Mouse (Mus musculus): ENCODE results near the gene Apc2. TPM values are rescaled to one million over a fixed set of nuclear protein-coding genes. Genes with fewer than 3 reads are reported as not detected.

Apc2 gene
- polyA plus RNA-seq, 1 experiment from 2014 or later, result 0.12 TPM

DNA sequence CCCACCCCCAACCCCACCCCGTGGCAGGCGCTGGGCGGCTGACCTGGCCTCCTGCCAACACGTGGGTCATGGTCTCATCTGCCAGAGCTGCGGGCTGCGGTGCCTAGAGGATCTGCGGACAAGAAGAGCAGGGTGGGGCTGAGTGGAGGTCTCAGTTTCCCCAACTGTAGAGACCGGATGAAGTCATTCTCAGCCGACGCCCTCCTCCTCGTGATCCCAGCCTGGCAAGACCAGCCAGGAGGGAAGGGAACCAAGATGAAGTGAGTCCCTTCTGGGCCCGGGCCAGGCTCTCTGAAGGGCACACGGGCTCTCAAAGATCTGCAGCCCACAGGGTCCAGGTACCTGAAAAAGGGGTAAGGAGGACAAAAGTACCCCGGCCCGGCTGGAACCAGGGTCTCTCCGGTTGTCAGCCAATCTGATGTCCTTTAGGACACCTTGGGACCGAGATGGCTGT is 51.8 kb downstream of the Apc2 start:
- Histone ChIP-seq H3K4me2 (ENCODE audit: low read depth, low read length) (peak overlapping the region; percentile 83), H3K4me1 (ENCODE audit: control insufficient read depth, low read depth, low read length) (peaks cover 50% of the 10 kb centered on the region), H3K27me3 (ENCODE audit: control insufficient read depth, insufficient read depth, low read depth, low read length) (peaks cover 54% of the 10 kb centered on the region), H3K9me3 (replicated peaks; ENCODE audit: control insufficient read depth, low read length) (no peaks in the 10 kb centered on the region), H3K4me3 (ENCODE audit: low read depth, low read length) (peak overlapping the region; percentile 57), H3K36me3 (ENCODE audit: control insufficient read depth, insufficient read depth) (no peaks in the 10 kb centered on the region), H3K27ac (ENCODE audit: low read length) (no peak overlapping the region), H3K9ac (ENCODE audit: low read depth, low read length) (peak overlapping the region; percentile 52)
- WGBS (ENCODE audit: insufficient replicate concordance), result 10% methylated on average over 17 of the region's 17 CpGs
- ATAC-seq (ENCODE audit: low read depth), result no peak

DNA sequence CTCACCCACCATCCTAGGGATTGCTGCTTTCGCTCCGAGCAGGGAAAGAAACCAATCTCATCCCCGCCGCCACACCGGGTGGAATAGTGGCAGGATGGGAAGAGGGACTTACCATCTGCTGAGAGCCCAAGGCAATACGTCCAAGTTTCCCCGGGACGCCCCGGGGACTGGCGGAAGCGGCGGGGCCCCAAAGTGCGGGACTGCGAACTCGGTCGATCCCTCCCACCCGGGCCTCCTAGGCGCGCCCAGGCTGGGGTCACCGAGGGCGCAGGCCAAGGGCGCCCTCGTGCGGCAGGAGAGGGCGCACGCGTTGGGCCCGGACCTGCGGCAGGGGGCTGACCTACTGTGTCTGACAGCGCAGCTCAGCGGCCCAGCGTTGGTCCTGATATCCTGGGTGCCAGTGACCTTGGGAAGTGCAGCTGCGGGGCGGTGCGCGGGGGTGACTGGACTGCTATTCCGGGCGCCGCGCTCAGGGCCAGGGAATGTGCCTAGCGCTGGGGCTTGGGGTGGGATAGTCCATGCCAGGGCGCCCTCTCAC is 52.5 kb downstream of the Apc2 start, which contains the start of gene Adamtsl5:
Gene Adamtsl5, minus strand, starts transcription at position 169 of the 538 bp plus-strand sequence.
- ATAC-seq (ENCODE audit: low read depth), result peak; percentile 25
- 2% methylated on average over 42 of the region's 42 CpGs for WGBS (ENCODE audit: insufficient replicate concordance)
- Histone ChIP-seq H3K27ac (ENCODE audit: low read length) (no peak within 1 kb of the TSS), H3K4me1 (ENCODE audit: control insufficient read depth, low read depth, low read length) (peaks cover 42% of the 10 kb centered on the region), H3K4me2 (ENCODE audit: low read depth, low read length) (peak within 1 kb of the TSS; percentile 83), H3K27me3 (ENCODE audit: control insufficient read depth, insufficient read depth, low read depth, low read length) (peaks cover 53% of the 10 kb centered on the region), H3K4me3 (ENCODE audit: low read depth, low read length) (peak within 1 kb of the TSS; percentile 57), H3K36me3 (ENCODE audit: control insufficient read depth, insufficient read depth) (no peaks in the 10 kb centered on the region), H3K9ac (ENCODE audit: low read depth, low read length) (peak within 1 kb of the TSS; percentile 52), H3K9me3 (replicated peaks; ENCODE audit: control insufficient read depth, low read length) (no peaks in the 10 kb centered on the region)

GRCm38 (mm10) chr10:80348981-80349380 is 53.2 kb downstream of the Apc2 start:
- Histone ChIP-seq H3K9me3 (replicated peaks; ENCODE audit: control insufficient read depth, low read length) (no peaks in the 10 kb centered on the region), H3K4me1 (ENCODE audit: control insufficient read depth, low read depth, low read length) (peaks cover 36% of the 10 kb centered on the region), H3K27me3 (ENCODE audit: control insufficient read depth, insufficient read depth, low read depth, low read length) (peaks cover 57% of the 10 kb centered on the region), H3K4me3 (ENCODE audit: low read depth, low read length) (no peak overlapping the region), H3K4me2 (ENCODE audit: low read depth, low read length) (no peak overlapping the region), H3K36me3 (ENCODE audit: control insufficient read depth, insufficient read depth) (no peaks in the 10 kb centered on the region), H3K27ac (ENCODE audit: low read length) (no peak overlapping the region), H3K9ac (ENCODE audit: low read depth, low read length) (no peak overlapping the region)
- no peak for ATAC-seq (ENCODE audit: low read depth)
- WGBS (ENCODE audit: insufficient replicate concordance), result 19% methylated on average over 26 of the region's 26 CpGs

DNA sequence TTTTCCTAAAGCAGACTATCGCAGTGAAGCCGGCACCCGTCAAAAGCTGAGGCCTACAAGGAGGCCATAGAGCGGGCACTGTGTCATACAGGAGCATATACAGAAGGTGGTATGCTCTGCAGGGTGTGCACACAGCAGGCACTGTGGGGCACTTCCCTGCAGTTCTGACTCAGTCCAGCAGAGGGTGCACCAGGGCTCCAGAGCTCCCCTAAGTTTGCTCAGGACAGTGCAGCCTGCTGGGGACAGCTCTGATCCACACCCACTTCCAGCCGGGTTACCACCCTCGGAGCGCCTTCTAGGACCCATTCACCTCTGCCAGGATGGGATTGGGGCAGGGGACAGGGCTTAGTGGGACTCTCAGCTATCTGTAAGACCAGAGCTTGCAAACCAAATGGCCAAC is 54.5 kb downstream of the Apc2 start:
- Histone ChIP-seq H3K4me3 (ENCODE audit: low read depth, low read length) (no peak overlapping the region), H3K27ac (ENCODE audit: low read length) (no peak overlapping the region), H3K9ac (ENCODE audit: low read depth, low read length) (no peak overlapping the region), H3K36me3 (ENCODE audit: control insufficient read depth, insufficient read depth) (no peaks in the 10 kb centered on the region), H3K4me1 (ENCODE audit: control insufficient read depth, low read depth, low read length) (peaks cover 23% of the 10 kb centered on the region), H3K27me3 (ENCODE audit: control insufficient read depth, insufficient read depth, low read depth, low read length) (peaks cover 69% of the 10 kb centered on the region), H3K4me2 (ENCODE audit: low read depth, low read length) (no peak overlapping the region), H3K9me3 (replicated peaks; ENCODE audit: control insufficient read depth, low read length) (no peaks in the 10 kb centered on the region)
- WGBS (ENCODE audit: insufficient replicate concordance), result 1% methylated on average over 7 of the region's 7 CpGs
- ATAC-seq (ENCODE audit: low read depth), result peak; percentile 66

DNA sequence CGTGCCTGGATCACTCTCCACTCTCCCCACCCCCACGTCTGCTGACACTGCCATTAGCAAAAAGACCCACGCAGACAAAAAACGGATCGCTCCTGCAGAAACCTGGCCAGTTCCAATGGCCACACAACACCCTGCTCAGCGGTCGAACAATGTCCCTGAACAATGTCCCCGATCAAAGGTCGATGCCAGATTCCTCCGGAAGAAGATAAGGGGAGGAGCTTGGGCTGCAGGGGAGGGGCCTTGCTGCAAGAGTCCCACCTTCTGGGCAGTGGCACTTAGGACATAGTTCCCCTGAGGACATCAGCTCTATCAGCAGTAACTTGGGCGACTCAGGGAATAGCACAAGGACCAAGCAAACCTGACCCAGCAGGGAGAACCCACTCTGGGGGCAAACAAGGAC is 56.1 kb downstream of the Apc2 start:
- Histone ChIP-seq H3K9ac (ENCODE audit: low read depth, low read length) (no peak overlapping the region), H3K36me3 (ENCODE audit: control insufficient read depth, insufficient read depth) (no peaks in the 10 kb centered on the region), H3K4me3 (ENCODE audit: low read depth, low read length) (no peak overlapping the region), H3K4me2 (ENCODE audit: low read depth, low read length) (no peak overlapping the region), H3K27me3 (ENCODE audit: control insufficient read depth, insufficient read depth, low read depth, low read length) (peaks cover 85% of the 10 kb centered on the region), H3K9me3 (replicated peaks; ENCODE audit: control insufficient read depth, low read length) (no peaks in the 10 kb centered on the region), H3K4me1 (ENCODE audit: control insufficient read depth, low read depth, low read length) (peaks cover 21% of the 10 kb centered on the region), H3K27ac (ENCODE audit: low read length) (no peak overlapping the region)
- ATAC-seq (ENCODE audit: low read depth), result no peak
- WGBS (ENCODE audit: insufficient replicate concordance), result 15% methylated on average over 11 of the region's 11 CpGs

GRCm38 (mm10) chr10:80352727-80353126 is 57.0 kb downstream of the Apc2 start:
- H3K27ac ChIP-seq (ENCODE audit: low read length), result no peak overlapping the region
- no peaks in the 10 kb centered on the region for H3K9me3 ChIP-seq (replicated peaks; ENCODE audit: control insufficient read depth, low read length)
- no peak for ATAC-seq (ENCODE audit: low read depth)
- no peak overlapping the region for H3K4me2 ChIP-seq (ENCODE audit: low read depth, low read length)
- peaks cover 16% of the 10 kb centered on the region for H3K4me1 ChIP-seq (ENCODE audit: control insufficient read depth, low read depth, low read length)
- H3K9ac ChIP-seq (ENCODE audit: low read depth, low read length), result no peak overlapping the region
- H3K36me3 ChIP-seq (ENCODE audit: control insufficient read depth, insufficient read depth), result no peaks in the 10 kb centered on the region
- 20% methylated on average over 8 of the region's 8 CpGs for WGBS (ENCODE audit: insufficient replicate concordance)
- H3K4me3 ChIP-seq (ENCODE audit: low read depth, low read length), result no peak overlapping the region
- H3K27me3 ChIP-seq (ENCODE audit: control insufficient read depth, insufficient read depth, low read depth, low read length), result peaks cover 86% of the 10 kb centered on the region

- H3K9me3 ChIP-seq (replicated peaks; ENCODE audit: control insufficient read depth, low read length), result no peaks in the 10 kb centered on the region
- H3K4me3 ChIP-seq (ENCODE audit: low read depth, low read length), result no peak overlapping the region
- WGBS (ENCODE audit: insufficient replicate concordance), result 16% methylated on average over 9 of the region's 9 CpGs
- H3K9ac ChIP-seq (ENCODE audit: low read depth, low read length), result no peak overlapping the region
- H3K4me2 ChIP-seq (ENCODE audit: low read depth, low read length), result no peak overlapping the region
- H3K4me1 ChIP-seq (ENCODE audit: control insufficient read depth, low read depth, low read length), result peaks cover 4% of the 10 kb centered on the region; the same call in 1 of the 2 replicates
- H3K27ac ChIP-seq (ENCODE audit: low read length), result no peak overlapping the region
- H3K36me3 ChIP-seq (ENCODE audit: control insufficient read depth, insufficient read depth), result no peaks in the 10 kb centered on the region
- peaks cover 79% of the 10 kb centered on the region for H3K27me3 ChIP-seq (ENCODE audit: control insufficient read depth, insufficient read depth, low read depth, low read length)
- no peak for ATAC-seq (ENCODE audit: low read depth)
Observed at GRCm38 (mm10) chr10:80355431-80355830, 59.7 kb downstream of the Apc2 start.

GRCm38 (mm10) chr10:80356001-80356682 is 60.4 kb downstream of the Apc2 start, which contains the start of gene Plk5:
Gene Plk5 (plus strand): TSS chr10:80356459.
- H3K36me3 ChIP-seq (ENCODE audit: control insufficient read depth, insufficient read depth), result no peaks in the 10 kb centered on the region
- H3K4me3 ChIP-seq (ENCODE audit: low read depth, low read length), result no peak within 1 kb of the TSS
- ATAC-seq (ENCODE audit: low read depth), result no peak
- H3K4me2 ChIP-seq (ENCODE audit: low read depth, low read length), result no peak within 1 kb of the TSS
- no peak within 1 kb of the TSS for H3K9ac ChIP-seq (ENCODE audit: low read depth, low read length)
- 2% methylated on average over 53 of the region's 53 CpGs for WGBS (ENCODE audit: insufficient replicate concordance)
- H3K4me1 ChIP-seq (ENCODE audit: control insufficient read depth, low read depth, low read length), result peaks cover 4% of the 10 kb centered on the region; the same call in 1 of the 2 replicates
- peaks cover 78% of the 10 kb centered on the region for H3K27me3 ChIP-seq (ENCODE audit: control insufficient read depth, insufficient read depth, low read depth, low read length)
- H3K9me3 ChIP-seq (replicated peaks; ENCODE audit: control insufficient read depth, low read length), result no peaks in the 10 kb centered on the region
- H3K27ac ChIP-seq (ENCODE audit: low read length), result no peak within 1 kb of the TSS

DNA sequence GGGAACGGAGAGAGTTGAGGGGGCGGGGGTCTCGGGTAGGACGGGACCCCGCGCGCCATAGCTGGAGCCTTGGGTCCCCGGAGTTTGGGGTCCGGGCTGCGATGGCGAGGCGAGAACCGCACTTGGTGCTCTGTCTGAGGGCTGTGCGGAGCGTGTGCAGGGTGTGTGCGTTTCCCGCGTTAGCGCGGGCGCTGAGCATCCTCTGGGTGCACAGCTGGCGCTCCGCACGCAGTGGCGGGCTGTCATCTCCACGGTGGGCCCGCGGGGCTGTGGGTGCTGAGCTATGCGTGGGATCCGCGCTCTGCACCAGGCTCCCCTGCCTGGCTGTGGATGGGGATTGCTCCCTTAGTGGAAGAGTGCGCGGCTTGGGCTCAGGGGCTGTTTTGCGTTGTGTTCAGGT is 61.0 kb downstream of the Apc2 start:
- Histone ChIP-seq H3K4me1 (ENCODE audit: control insufficient read depth, low read depth, low read length) (peaks cover 4% of the 10 kb centered on the region; the same call in 1 of the 2 replicates), H3K27me3 (ENCODE audit: control insufficient read depth, insufficient read depth, low read depth, low read length) (peaks cover 75% of the 10 kb centered on the region), H3K9me3 (replicated peaks; ENCODE audit: control insufficient read depth, low read length) (no peaks in the 10 kb centered on the region), H3K4me3 (ENCODE audit: low read depth, low read length) (no peak overlapping the region), H3K27ac (ENCODE audit: low read length) (no peak overlapping the region), H3K9ac (ENCODE audit: low read depth, low read length) (no peak overlapping the region), H3K36me3 (ENCODE audit: control insufficient read depth, insufficient read depth) (no peaks in the 10 kb centered on the region), H3K4me2 (ENCODE audit: low read depth, low read length) (no peak overlapping the region)
- no peak for ATAC-seq (ENCODE audit: low read depth)
- 3% methylated on average over 34 of the region's 34 CpGs for WGBS (ENCODE audit: insufficient replicate concordance)
